Comparison of ENCODE assay signal across 31 mouse cellular contexts in the genomic region with DNA sequence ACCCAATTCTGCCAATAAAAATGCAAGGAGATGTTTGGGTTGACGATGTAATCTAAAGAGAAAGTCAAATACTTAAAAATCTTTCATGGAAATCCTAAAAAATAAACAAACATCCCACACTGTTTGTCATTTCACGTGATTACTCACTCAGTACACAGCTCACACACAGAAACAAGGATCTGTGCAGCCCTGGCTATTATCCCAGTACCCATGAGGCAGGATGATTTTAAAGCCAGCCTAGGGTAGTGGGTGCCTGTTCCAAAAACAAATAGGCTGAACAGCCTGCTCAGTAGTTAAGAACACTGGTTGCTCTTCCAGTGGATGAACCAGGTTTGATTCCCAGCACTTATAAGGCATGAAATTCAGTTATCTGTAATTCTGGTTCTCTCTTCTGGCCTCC.
"Had no signal": no experiment of that assay in that cellular context is flagged by ENCODE, and none has a peak within 500 bp of the region (broad histone marks: within the 10 kb centered on the region; RNA-seq: fewer than 3 reads in every experiment).

No protein-coding gene starts in this region.

- H3K9me3 ChIP-seq: limb, embryonic 12.5 days; limb, embryonic 13.5 days; limb, embryonic 15.5 days; liver, embryonic 13.5 days; liver, embryonic 15.5 days; lung, embryonic 15.5 days; megakaryocyte, embryonic 14.5 days; midbrain, embryonic 10.5 days; midbrain, embryonic 12.5 days; midbrain, embryonic 13.5 days; midbrain, embryonic 15.5 days; neural tube, embryonic 12.5 days; neural tube, embryonic 13.5 days had no signal

- H3K9ac ChIP-seq: limb, embryonic 12.5 days; limb, embryonic 13.5 days; limb, embryonic 15.5 days; liver, embryonic 13.5 days; liver, embryonic 14.5 days; liver, embryonic 15.5 days; lung, embryonic 14.5 days; lung, embryonic 15.5 days; midbrain, embryonic 12.5 days; midbrain, embryonic 13.5 days; midbrain, embryonic 15.5 days; neural tube, embryonic 12.5 days; neural tube, embryonic 13.5 days had no signal

- H3K4me2 ChIP-seq: limb, embryonic 12.5 days; limb, embryonic 13.5 days; limb, embryonic 15.5 days; liver, embryonic 11.5 days; liver, embryonic 13.5 days; liver, embryonic 15.5 days; lung, embryonic 14.5 days; lung, embryonic 15.5 days; midbrain, embryonic 11.5 days; midbrain, embryonic 12.5 days; midbrain, embryonic 13.5 days; midbrain, embryonic 15.5 days; neural tube, embryonic 12.5 days; neural tube, embryonic 13.5 days had no signal

- H3K27ac ChIP-seq: left cerebral cortex, adult 2 months; limb, embryonic 12.5 days; limb, embryonic 13.5 days; limb, embryonic 15.5 days; liver, embryonic 13.5 days; liver, embryonic 14.5 days; lung, embryonic 15.5 days; macrophage; midbrain, embryonic 10.5 days; midbrain, embryonic 12.5 days; midbrain, embryonic 13.5 days; midbrain, embryonic 15.5 days; neural tube, embryonic 12.5 days; neural tube, embryonic 13.5 days had no signal

- H3K27me3 ChIP-seq: limb, embryonic 12.5 days; limb, embryonic 13.5 days; limb, embryonic 15.5 days; liver, embryonic 13.5 days; liver, embryonic 15.5 days; lung, embryonic 15.5 days; megakaryocyte, embryonic 14.5 days; midbrain, embryonic 12.5 days; midbrain, embryonic 13.5 days; midbrain, embryonic 15.5 days; neural tube, embryonic 12.5 days; neural tube, embryonic 13.5 days had no signal

- H3K4me1 ChIP-seq: limb, embryonic 12.5 days; limb, embryonic 15.5 days; liver, embryonic 15.5 days; lung, embryonic 15.5 days; megakaryocyte, embryonic 14.5 days; midbrain, embryonic 10.5 days; midbrain, embryonic 12.5 days; midbrain, embryonic 13.5 days; midbrain, embryonic 15.5 days; neural tube, embryonic 12.5 days had no signal

- DNase-seq: left cerebral cortex, postnatal 4 days; liver; liver, embryonic 13.5 days; lung, adult 18-20 months; lung, adult 2 months; lung, embryonic 14.5 days; lung, postnatal 10 days; lung, postnatal 14 days; lung, postnatal 36 days; lung, postnatal 4 days; midbrain, embryonic 14.5 days had no signal

- ATAC-seq: lung, postnatal 0 days; midbrain, embryonic 13.5 days; midbrain, embryonic 15.5 days; midbrain, embryonic 16.5 days had no signal

- H3K4me3 ChIP-seq: left cerebral cortex, adult 2 months; limb, embryonic 12.5 days; limb, embryonic 13.5 days; limb, embryonic 15.5 days; liver, embryonic 13.5 days; liver, embryonic 15.5 days; lung, embryonic 15.5 days; megakaryocyte, embryonic 14.5 days; midbrain, embryonic 10.5 days; midbrain, embryonic 12.5 days; midbrain, embryonic 13.5 days; midbrain, embryonic 15.5 days; myocyte; neural tube, embryonic 12.5 days; neural tube, embryonic 13.5 days had no signal
